Mouse (Mus musculus) hindbrain, embryonic 10.5 days (tissue): ENCODE measurements around the gene Mrgpre. TPM values are rescaled to one million over a fixed set of nuclear protein-coding genes. Genes with fewer than 3 reads are reported as not detected.

ENCODE experiments used
- DNase-seq: peaks from one replicate; pipeline ENCODE4 v3.0.0-alpha.2; 2017; ENCODE audit warnings: low spot score
- H3K27ac ChIP-seq: fragments of 300-500 bp; sonication (generic); 2 replicates; pipeline ENCODE4 v1.5.1; 2016; ENCODE audit warnings: mild to moderate bottlenecking, moderate library complexity
- H3K27me3 ChIP-seq: fragments of 300-500 bp; sonication (generic); 2 replicates; pipeline ENCODE4 v1.6.1; 2016; ENCODE audit warnings: mild to moderate bottlenecking; ENCODE audit not compliant: poor library complexity, insufficient read depth, severe bottlenecking
- H3K36me3 ChIP-seq: fragments of 300-500 bp; sonication (generic); 2 replicates; pipeline ENCODE4 v1.6.1; 2016; ENCODE audit warnings: mild to moderate bottlenecking, moderate library complexity
- H3K4me1 ChIP-seq: fragments of 300-500 bp; sonication (generic); replicated peaks from 2 replicates; pipeline ENCODE4 v1.6.1; 2016; ENCODE audit warnings: mild to moderate bottlenecking
- H3K4me3 ChIP-seq: fragments of 300-500 bp; sonication (generic); 2 replicates; pipeline ENCODE4 v1.5.1; 2016; ENCODE audit warnings: mild to moderate bottlenecking, moderate library complexity
- H3K9me3 ChIP-seq: fragments of 300-500 bp; sonication (generic); 2 replicates; pipeline ENCODE4 v1.6.1; 2016; ENCODE audit warnings: mild to moderate bottlenecking, moderate library complexity
- WGBS: fragments of 180-500 bp; shearing (Covaris S2); methylation state at CpG from one replicate; pipeline ENCODE4 v1.1.7; 2016; 5-methylcytosine and 5-hydroxymethylcytosine counted together
- polyA plus RNA-seq: library from polyadenylated mRNA; unstranded; fragments of >200 nt; fragmentation: Nextera tagmentation; extraction: Ambion mirVana; gene quantifications from 2 replicates; pipeline ENCODE4 v1.2.1, GENCODE M21; 2016

Mrgpre gene
- polyA plus RNA-seq, 1 experiment from 2014 or later: 2.7 TPM

DNA sequence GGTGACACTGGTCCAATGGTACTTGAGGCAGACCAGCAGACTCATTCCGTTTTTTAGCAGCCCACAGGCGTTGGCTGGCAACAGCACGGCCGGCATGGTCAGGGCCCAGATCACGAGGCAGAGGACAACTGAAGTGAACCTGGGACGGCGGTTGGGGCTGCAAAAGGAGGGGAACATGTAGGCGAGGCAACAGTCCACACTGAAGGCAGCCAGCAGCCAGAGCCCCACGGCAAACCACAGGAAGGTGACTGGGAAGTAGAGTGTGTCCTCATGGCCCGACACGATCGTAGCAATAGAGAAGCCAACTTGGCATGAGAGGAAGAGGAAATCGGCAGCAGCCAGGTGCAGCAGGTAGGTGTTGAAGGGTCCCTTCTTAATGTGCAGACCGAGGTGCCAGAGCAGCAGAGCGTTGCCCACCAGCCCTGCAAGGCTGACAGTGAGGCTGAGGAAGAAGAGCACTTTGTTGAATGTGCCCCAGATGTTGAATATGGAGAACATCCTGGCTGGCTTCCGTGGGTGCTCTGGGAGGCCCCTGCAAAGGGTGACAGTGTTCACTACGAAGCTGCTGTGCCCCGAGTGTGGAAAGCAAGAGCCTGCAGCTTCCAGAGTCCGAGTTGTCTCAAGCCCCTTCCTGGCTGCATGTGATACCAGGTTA, 19.3 kb downstream of the Mrgpre start:
- H3K27ac ChIP-seq: no peak overlapping the region
- H3K4me3 ChIP-seq: no peak overlapping the region
- no peak for DNase-seq
- no peaks in the 10 kb centered on the region for H3K9me3 ChIP-seq
- peaks cover 27% of the 10 kb centered on the region for H3K27me3 ChIP-seq
- 76% methylated on average over 19 of the region's 19 CpGs for whole genome bisulfite sequencing
- no peaks in the 10 kb centered on the region for H3K36me3 ChIP-seq
- no peaks in the 10 kb centered on the region for H3K4me1 ChIP-seq

DNA sequence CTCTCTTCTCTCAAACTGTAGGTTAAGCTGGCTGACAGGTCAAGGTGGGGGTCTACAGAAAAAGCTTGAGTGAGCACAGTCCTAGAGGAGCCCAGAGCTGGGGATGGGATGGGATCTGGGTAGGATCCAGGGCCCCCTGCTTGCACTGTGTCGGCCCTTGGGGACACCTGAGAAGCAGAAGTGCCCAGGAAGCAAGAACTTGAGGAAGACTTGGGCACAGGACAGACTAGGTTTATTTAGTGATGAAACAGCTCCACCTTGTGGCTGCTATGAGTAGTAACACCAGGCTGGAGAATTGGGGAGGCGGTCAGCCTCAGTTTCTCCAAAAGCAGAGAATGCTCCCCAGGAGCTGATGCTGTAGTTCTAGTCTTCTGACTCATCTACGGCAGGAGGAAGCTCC, 20.5 kb downstream of the Mrgpre start:
- Histone ChIP-seq H3K36me3 (no peaks in the 10 kb centered on the region), H3K4me3 (no peak overlapping the region), H3K27ac (no peak overlapping the region), H3K9me3 (no peaks in the 10 kb centered on the region), H3K4me1 (no peaks in the 10 kb centered on the region), H3K27me3 (peaks cover 33% of the 10 kb centered on the region)
- DNase-seq: no peak
- 23% methylated on average over 3 of the region's 3 CpGs for WGBS

DNA sequence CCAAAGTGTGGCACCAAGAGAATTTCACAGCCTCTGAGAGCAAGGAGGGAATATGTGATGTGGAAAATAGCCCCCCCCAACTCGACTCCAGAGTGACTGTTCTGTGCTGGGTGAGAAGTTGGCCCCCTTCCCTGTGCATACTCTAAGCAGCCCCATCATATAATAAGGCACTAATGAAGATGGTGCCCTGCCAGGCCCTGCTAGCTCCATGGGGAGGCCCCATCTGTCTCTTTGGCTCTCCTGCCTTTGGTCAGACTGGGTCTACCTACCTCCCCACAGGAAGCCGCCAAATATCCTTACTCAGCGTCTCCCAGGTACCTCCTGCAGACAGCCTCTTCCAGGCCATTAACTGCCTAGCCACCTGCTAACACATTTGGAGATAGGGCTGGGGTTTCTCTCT, 25.3 kb downstream of the Mrgpre start:
- no peak overlapping the region for H3K27ac ChIP-seq
- no peak overlapping the region for H3K4me3 ChIP-seq
- DNase-seq: no peak
- H3K4me1 ChIP-seq: peaks cover 15% of the 10 kb centered on the region
- H3K36me3 ChIP-seq: no peaks in the 10 kb centered on the region
- H3K27me3 ChIP-seq: peaks cover 51% of the 10 kb centered on the region
- WGBS: 72% methylated on average over 3 of the region's 3 CpGs
- H3K9me3 ChIP-seq: no peaks in the 10 kb centered on the region

DNA sequence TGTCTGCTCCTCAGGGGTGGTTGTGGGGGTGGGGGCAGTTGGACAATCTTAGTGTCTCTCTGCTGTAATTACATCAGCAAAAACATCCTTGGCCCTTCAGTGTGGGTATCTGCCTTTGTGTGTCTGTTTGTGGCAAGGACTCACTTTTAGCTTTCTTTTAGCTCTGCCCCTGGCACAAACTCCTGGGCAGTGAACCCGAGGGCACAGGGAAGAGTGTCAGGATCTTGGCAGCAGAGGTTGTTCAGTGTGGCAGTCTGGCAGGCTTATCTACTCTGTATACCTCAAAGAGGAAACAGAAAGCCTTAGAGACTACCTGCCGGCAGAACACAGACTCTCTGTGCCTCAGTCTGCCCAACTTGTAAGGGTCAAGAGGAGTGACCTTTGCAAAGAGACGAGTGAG, 26.6 kb downstream of the Mrgpre start:
- 79% methylated on average over 3 of the region's 3 CpGs for WGBS
- H3K27me3 ChIP-seq: peaks cover 57% of the 10 kb centered on the region
- no peak overlapping the region for H3K27ac ChIP-seq
- no peak for DNase-seq
- H3K4me1 ChIP-seq: peaks cover 15% of the 10 kb centered on the region
- no peak overlapping the region for H3K4me3 ChIP-seq
- H3K9me3 ChIP-seq: no peaks in the 10 kb centered on the region
- no peaks in the 10 kb centered on the region for H3K36me3 ChIP-seq

DNA sequence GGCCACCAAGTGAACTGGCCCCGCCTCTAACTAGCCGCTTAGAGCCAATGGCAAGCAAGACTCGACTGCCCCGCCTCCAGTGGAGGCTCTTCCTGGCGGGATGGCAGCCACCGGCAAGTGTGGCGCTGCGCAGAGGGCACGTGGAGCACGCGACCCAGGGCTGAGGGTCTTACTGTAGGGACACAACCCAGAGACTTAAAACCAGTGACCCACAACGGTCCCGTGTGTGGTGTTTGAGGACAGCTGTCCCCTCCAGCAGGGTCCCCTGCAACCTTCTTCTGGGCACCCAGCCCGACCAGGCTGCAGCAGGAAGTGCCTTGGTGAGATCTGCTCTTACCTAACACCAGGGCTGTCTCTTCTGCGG, 27.3 kb downstream of the Mrgpre start:
- H3K36me3 ChIP-seq: no peaks in the 10 kb centered on the region
- H3K4me3 ChIP-seq: peak overlapping the region; percentile 56
- H3K27me3 ChIP-seq: peaks cover 58% of the 10 kb centered on the region
- DNase-seq: peak; percentile 77
- WGBS: 3% methylated on average over 15 of the region's 15 CpGs
- peaks cover 15% of the 10 kb centered on the region for H3K4me1 ChIP-seq
- H3K9me3 ChIP-seq: no peaks in the 10 kb centered on the region
- H3K27ac ChIP-seq: peak overlapping the region; percentile 59; the same call in 1 of the 2 replicates

DNA sequence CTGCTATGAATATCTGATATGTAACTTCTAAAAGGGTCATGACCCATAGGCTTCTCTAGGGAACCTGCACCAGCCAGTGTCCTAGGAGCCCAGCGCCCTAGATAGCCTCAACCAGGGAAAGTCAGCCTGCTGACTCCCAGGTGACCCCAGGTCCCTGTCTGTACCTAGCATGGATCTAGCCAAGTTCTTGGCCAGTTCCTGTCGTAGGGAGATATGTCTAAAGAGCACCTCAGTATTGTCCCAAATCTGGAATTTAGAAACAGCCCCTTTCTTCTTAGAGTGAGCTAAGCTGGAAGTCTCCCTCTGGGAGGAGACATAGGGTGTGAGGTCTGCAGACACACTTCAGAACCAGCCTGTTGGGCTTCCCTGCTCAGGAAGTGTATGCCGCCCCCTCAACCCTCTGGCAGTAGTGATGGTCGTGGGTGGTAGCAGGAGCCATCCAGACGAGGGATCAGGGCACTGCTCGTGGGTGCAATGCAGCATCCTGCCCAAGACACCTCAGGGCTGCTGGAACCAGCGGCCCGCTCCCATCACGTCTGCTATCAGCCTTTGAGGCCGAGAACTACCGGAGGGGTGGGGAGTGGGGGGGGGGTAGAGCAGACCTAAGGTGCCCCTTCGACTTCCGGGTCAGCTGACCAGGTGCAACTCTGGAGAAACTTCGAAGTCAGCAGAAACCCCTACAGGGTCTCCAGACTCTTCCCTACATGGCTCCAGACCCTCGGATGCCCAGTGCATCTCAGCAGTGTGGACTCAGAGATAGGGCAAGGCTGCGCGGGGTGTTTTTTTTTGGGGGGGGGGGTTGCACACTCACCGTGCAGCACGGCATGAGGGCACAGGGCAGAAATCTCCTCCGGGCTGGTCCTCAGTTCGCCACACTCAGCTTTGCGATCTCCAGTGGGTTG, 27.9 kb downstream of the Mrgpre start, which contains the start of gene Osbpl5:
Gene Osbpl5 (minus strand): TSS at position 861 of the 902 bp plus-strand sequence.
- no peak for DNase-seq
- Histone ChIP-seq H3K4me3 (peak within 1 kb of the TSS; percentile 56), H3K9me3 (no peaks in the 10 kb centered on the region), H3K27me3 (peaks cover 58% of the 10 kb centered on the region), H3K36me3 (no peaks in the 10 kb centered on the region), H3K27ac (peak within 1 kb of the TSS; percentile 59; the same call in 1 of the 2 replicates), H3K4me1 (peaks cover 15% of the 10 kb centered on the region)
- 33% methylated on average over 22 of the region's 22 CpGs for WGBS

DNA sequence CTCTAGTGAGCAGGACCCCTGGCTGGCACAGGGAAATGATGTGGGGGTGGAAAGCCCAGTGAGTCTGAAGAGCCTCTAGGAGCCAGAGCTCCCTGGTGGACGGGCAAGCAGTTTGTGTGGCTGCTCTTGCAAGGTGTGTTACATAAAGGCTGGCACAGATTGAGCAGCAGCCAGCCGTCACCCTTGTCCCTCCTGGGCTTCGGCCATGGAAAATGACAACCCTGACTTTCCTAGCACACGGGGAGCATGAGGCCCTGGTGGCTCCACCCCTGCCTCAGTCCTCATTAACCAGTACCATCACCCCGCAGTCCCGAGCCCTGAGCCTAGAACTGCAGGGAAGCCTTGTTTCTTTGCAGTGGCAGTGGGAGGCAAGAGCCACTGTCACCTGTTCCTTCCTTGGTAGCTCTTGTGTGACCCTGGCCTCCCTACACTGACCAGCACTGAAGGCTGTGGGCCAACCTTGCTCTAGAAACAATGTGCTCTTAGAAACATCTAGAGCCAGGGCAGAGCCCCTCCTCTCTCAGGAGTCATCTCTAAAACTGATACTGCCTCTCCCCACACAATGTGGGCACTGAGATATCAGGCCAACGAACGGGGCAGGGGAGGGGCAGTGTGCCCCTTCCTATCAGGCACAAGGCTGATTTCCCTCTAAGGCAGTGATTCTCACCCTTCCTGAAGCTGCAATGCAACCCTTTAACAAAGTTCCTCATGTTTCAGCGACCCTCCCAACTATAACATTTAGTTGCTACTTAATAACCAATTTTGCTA, 28.8 kb downstream of the Mrgpre start:
- DNase-seq: no peak
- no peak overlapping the region for H3K27ac ChIP-seq
- WGBS: 77% methylated on average over 9 of the region's 9 CpGs
- H3K9me3 ChIP-seq: no peaks in the 10 kb centered on the region
- H3K27me3 ChIP-seq: peaks cover 58% of the 10 kb centered on the region
- H3K4me1 ChIP-seq: peaks cover 15% of the 10 kb centered on the region
- no peaks in the 10 kb centered on the region for H3K36me3 ChIP-seq
- no peak overlapping the region for H3K4me3 ChIP-seq

DNA sequence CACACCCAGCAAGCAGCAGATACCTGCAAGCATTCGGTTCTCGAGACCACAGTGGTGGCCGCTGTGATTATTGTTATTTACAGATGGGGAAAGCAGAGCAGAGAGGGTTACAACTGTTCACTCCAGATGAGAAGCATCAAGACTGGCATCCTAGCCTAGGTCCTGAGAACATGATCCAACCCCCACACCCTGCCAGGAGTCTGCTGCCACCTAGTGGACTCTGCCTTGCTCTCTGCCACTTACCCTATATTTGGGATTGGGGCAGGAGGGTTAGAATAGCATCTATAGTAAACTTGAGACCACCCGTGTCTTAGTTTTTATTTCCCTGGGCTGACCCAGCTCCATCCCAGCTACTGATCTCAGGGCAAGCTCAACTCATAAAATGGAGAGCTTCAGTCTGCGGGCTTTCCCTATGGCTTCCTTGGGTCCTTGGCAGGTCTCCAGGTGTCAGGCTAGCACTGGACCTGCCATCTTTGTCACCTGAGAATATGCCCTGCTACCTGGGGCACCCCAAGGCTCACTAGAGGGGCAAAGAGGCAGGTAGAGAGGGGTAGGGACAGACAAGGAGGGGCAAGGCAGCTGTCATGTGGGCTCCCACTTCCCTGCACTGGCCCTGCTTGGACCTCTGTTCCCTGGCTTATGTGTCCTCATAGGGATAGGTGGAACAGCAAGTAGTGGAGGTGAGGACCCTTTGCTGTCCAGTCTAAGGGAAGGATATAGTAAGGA, 30.1 kb downstream of the Mrgpre start:
- H3K9me3 ChIP-seq: no peaks in the 10 kb centered on the region
- H3K27me3 ChIP-seq: peaks cover 56% of the 10 kb centered on the region
- H3K36me3 ChIP-seq: no peaks in the 10 kb centered on the region
- no peak overlapping the region for H3K27ac ChIP-seq
- no peak overlapping the region for H3K4me3 ChIP-seq
- DNase-seq: peak; percentile 57
- peaks cover 18% of the 10 kb centered on the region for H3K4me1 ChIP-seq
- WGBS: 49% methylated on average over 5 of the region's 5 CpGs

DNA sequence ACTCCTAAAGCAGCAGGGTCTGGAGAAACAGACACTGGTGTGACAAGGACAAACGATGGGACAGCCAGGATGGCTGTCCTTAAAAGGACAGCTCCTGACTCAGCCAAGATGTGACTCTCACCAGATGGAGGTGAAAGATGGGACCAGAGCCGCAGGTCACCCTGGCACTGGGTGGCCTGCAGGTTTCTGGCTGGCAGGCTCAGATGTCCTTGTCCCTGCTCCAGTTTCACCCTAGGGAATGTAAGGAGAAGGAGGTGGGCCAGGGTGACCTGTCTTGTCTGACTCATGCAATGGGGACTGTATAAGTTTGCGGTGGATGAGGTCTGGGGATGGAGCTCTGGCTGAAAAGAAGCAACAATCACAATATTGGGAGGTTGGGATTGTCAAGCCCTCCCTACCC, 31.7 kb downstream of the Mrgpre start:
- Histone ChIP-seq H3K27me3 (peaks cover 41% of the 10 kb centered on the region), H3K36me3 (no peaks in the 10 kb centered on the region), H3K27ac (no peak overlapping the region), H3K4me3 (no peak overlapping the region), H3K9me3 (no peaks in the 10 kb centered on the region), H3K4me1 (peaks cover 31% of the 10 kb centered on the region)
- 81% methylated on average over 3 of the region's 3 CpGs for WGBS
- no peak for DNase-seq

DNA sequence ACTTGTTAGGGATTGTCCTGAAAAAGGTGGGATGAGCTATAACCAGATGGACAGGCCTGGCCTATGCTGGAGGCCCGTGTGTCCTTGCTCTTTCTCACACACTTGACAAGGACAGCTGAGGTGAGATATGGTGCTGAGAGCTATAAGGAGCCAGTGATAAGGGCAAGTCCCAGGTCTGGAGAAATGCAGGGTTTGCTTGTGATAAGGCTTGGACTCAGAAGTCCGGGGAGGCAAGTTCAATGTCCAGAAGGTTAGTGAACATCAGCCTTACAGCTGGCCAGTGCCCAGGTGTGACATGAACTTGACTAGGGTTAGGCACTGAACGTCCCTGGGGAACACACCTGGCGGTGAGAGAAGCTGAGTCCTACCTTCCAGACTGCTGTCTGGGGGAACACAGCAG, 32.2 kb downstream of the Mrgpre start:
- WGBS: 71% methylated on average over 4 of the region's 4 CpGs
- peaks cover 35% of the 10 kb centered on the region for H3K27me3 ChIP-seq

DNA sequence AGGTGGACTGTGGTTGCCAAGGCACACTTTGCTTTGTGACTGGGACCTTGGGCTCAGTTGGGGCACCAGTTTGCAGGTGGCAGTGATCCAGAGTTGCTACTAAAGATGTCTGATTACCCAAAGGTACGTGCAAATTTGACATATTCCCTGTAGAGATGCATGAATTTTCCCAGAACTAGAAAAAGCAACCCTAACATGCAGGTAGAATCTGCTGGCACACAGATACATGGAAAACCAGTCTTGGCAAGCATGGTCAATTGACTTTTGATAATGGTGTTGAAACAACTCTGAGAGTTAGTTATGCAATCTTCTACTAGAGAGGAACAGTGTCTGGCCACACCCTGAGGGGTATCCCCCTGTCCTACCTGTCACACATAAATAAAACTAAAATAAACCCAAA, 32.9 kb downstream of the Mrgpre start:
- Histone ChIP-seq H3K9me3 (no peaks in the 10 kb centered on the region), H3K27me3 (peaks cover 29% of the 10 kb centered on the region), H3K27ac (no peak overlapping the region), H3K36me3 (no peaks in the 10 kb centered on the region), H3K4me3 (no peak overlapping the region), H3K4me1 (peaks cover 19% of the 10 kb centered on the region)
- WGBS: 78% methylated on average over 1 of the region's 1 CpGs
- DNase-seq: no peak

More for the DNA sequence above, 32.2 kb downstream of the Mrgpre start:
- Histone ChIP-seq H3K4me1 (peaks cover 25% of the 10 kb centered on the region), H3K4me3 (no peak overlapping the region), H3K27ac (no peak overlapping the region), H3K36me3 (no peaks in the 10 kb centered on the region), H3K9me3 (no peaks in the 10 kb centered on the region)
- DNase-seq: no peak

DNA sequence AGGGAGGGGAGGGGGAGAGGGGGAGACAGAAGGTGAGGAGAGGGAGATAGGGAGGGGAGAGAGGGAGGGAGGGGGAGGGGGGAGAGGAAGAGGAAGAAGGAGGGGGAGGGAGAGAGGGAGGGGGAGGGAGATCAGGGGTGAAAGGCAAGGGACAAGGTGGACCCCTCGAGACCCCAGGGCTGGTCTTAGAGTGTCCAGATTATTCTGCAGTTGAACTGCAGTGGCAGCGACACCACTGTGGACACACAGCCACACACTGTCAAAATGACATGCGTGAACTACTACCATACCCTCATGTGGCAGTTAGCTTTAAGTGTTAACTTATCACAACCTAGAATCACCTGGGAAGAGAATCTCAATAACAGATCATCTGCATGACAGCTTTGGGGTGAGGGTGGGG, 35.3 kb downstream of the Mrgpre start:
- WGBS: 74% methylated on average over 3 of the region's 3 CpGs
- Histone ChIP-seq H3K4me3 (no peak overlapping the region), H3K27me3 (peaks cover 7% of the 10 kb centered on the region; the same call in 1 of the 2 replicates), H3K4me1 (peaks cover 17% of the 10 kb centered on the region), H3K36me3 (no peaks in the 10 kb centered on the region), H3K27ac (peak overlapping the region; percentile 75; the same call in 1 of the 2 replicates), H3K9me3 (no peaks in the 10 kb centered on the region)
- DNase-seq: no peak
